Mouse (Mus musculus) bone marrow, adult 2 months (tissue): ENCODE results near the gene Meis2.

Experiments
- CTCF ChIP-seq: fragments of 200-500 bp; IDR thresholded peaks from 2 replicates; pipeline ENCODE4 v1.5.1; 2011; ENCODE audit warnings: low read length, control low read depth; ENCODE audit not compliant: control insufficient read depth, insufficient read depth
- POLR2A ChIP-seq: fragments of 200-500 bp; IDR thresholded peaks from 2 replicates; pipeline ENCODE4 v1.6.1; 2011; ENCODE audit warnings: low read depth, mild to moderate bottlenecking, control low read depth, low read length, borderline replicate concordance; ENCODE audit not compliant: control insufficient read depth

DNA sequence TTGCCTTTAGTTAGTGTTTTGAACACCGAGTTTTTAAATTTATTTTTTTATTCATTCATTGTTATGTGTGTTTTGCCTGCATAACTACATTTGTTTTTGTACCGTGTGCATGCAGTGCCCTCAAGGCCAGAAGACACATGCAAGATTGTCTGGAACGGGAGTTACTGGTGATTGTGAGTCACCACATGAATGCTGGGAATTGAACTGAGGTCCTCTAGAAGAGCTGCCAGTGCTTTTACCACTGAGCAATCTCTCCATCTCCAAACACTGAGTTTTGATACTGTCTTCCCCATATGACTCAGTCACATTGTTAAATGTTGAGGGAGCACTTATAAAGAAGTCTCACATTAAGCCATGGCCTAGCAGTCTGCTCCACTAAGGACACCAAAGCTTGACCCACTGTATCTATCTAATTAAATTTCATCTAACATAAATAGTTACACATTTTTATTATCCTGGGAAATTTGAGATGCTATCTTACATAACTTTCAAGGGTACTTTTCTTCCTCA lies 94.3 kb downstream of the Meis2 start:
- TF ChIP-seq CTCF (no peak), POLR2A (no peak)
